Mouse (Mus musculus) myocyte (in vitro differentiated cells): ENCODE measurements around the gene Rad23a. TPM values are rescaled to one million over a fixed set of nuclear protein-coding genes. Genes with fewer than 3 reads are reported as not detected.

ENCODE experiments used
- H3K27me3 ChIP-seq: one replicate; pipeline ENCODE4 v1.6.1; 2011; ENCODE audit not compliant: control insufficient read depth, insufficient read depth, insufficient read length
- H3K36me3 ChIP-seq: one replicate; pipeline ENCODE4 v1.6.1; 2011; ENCODE audit not compliant: control insufficient read depth, insufficient read depth
- H3K4me2 ChIP-seq: one replicate; pipeline ENCODE4 v1.6.1; 2011; ENCODE audit warnings: low read depth, control low read depth
- H3K4me3 ChIP-seq: one replicate; pipeline ENCODE4 v1.5.1; 2011; ENCODE audit warnings: mild to moderate bottlenecking, control low read depth, moderate library complexity
- H3K79me2 ChIP-seq: one replicate; pipeline ENCODE4 v1.6.1; 2011; ENCODE audit not compliant: control insufficient read depth, insufficient read depth
- H3ac ChIP-seq: one replicate; pipeline ENCODE4 v1.6.1; 2011; ENCODE audit not compliant: control insufficient read depth, insufficient read length
- CEBPB ChIP-seq: IDR thresholded peaks from 2 replicates; pipeline ENCODE4 v1.6.1; 2011; ENCODE audit warnings: mild to moderate bottlenecking, moderate library complexity; ENCODE audit not compliant: poor library complexity, insufficient read depth, severe bottlenecking
- E2F4 ChIP-seq: IDR thresholded peaks from one replicate; pipeline ENCODE4 v1.6.1; 2011; ENCODE audit warnings: mild to moderate bottlenecking, control low read depth, moderate library complexity; ENCODE audit not compliant: insufficient read depth
- MAX ChIP-seq: IDR thresholded peaks from one replicate; pipeline ENCODE4 v1.6.1; 2011; ENCODE audit warnings: low read depth, mild to moderate bottlenecking, control low read depth
- MYOD1 ChIP-seq, 3 experiments: IDR thresholded peaks; one replicate each; pipeline ENCODE4 v1.6.1; 2011; ENCODE audit warnings: control low read depth in 2 of 3, low read depth in 2 of 3, mild to moderate bottlenecking in 2 of 3, moderate library complexity in 1 of 3; ENCODE audit not compliant: insufficient read length in 2 of 3, control insufficient read depth in 1 of 3
- MYOG ChIP-seq, 3 experiments: IDR thresholded peaks; one replicate each; pipeline ENCODE4 v1.6.1; 2011; ENCODE audit warnings: control low read depth in 2 of 3, low read depth in 2 of 3, mild to moderate bottlenecking in 2 of 3; ENCODE audit not compliant: insufficient read length in 2 of 3, control insufficient read depth in 1 of 3, insufficient read depth in 1 of 3
- POLR2A ChIP-seq: IDR thresholded peaks from one replicate; pipeline ENCODE4 v1.6.1; 2011; ENCODE audit warnings: low read depth, mild to moderate bottlenecking, control low read depth, moderate library complexity; ENCODE audit not compliant: insufficient read length
- POLR2AphosphoS2 ChIP-seq: IDR thresholded peaks from one replicate; pipeline ENCODE4 v1.6.1; 2011; ENCODE audit warnings: low read depth, control low read depth; ENCODE audit not compliant: insufficient read length
- REST ChIP-seq: IDR thresholded peaks from one replicate; pipeline ENCODE4 v1.6.1; 2011; ENCODE audit warnings: mild to moderate bottlenecking, control low read depth, moderate library complexity; ENCODE audit not compliant: insufficient read depth, insufficient read length
- SRF ChIP-seq: IDR thresholded peaks from one replicate; pipeline ENCODE4 v1.6.1; 2011; ENCODE audit warnings: low read depth; ENCODE audit not compliant: control insufficient read depth, insufficient read length
- TCF12 ChIP-seq: IDR thresholded peaks from one replicate; pipeline ENCODE4 v1.6.1; 2011; ENCODE audit warnings: mild to moderate bottlenecking, control low read depth; ENCODE audit not compliant: poor library complexity, insufficient read depth, severe bottlenecking
- TCF3 ChIP-seq: IDR thresholded peaks from one replicate; pipeline ENCODE4 v1.6.1; 2011; ENCODE audit warnings: low read depth, control low read depth; ENCODE audit not compliant: insufficient read length
- USF1 ChIP-seq: IDR thresholded peaks from one replicate; pipeline ENCODE4 v1.6.1; 2011; ENCODE audit warnings: low read depth, mild to moderate bottlenecking, control low read depth, moderate library complexity
- polyA plus RNA-seq: library from polyadenylated mRNA; unstranded; fragments of >200 nt; fragmentation: generic; extraction: Trizol; gene quantifications from one replicate; pipeline ENCODE4 v1.2.1, GENCODE M21; 2012; ENCODE audit warnings: missing spikeins

The Rad23a gene
- polyA plus RNA-seq, 1 experiment: 139 TPM

DNA sequence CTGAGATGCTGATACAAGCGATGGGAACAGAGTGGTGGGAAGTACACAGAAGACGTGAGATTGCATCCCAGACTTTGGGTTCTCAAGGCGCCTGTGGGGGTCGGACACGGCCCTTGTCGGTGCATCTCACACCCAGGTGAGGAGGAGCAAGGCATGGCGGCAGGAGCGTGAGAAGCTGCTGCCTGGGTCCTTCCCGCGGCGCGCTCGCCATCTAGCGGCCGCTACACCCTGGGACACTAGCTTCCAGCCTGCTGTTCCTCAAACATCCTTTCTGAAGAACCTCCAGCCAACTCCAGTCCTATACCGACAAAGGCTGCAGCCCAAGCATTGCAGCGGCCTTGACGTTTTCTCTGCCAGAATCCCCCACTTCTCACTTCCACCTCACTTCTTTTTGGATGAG lies 16.8 kb downstream of the Rad23a start:
- H3K4me3 ChIP-seq: no peak overlapping the region
- TF ChIP-seq MAX (no peak), POLR2AphosphoS2 (peak; percentile 49)

DNA sequence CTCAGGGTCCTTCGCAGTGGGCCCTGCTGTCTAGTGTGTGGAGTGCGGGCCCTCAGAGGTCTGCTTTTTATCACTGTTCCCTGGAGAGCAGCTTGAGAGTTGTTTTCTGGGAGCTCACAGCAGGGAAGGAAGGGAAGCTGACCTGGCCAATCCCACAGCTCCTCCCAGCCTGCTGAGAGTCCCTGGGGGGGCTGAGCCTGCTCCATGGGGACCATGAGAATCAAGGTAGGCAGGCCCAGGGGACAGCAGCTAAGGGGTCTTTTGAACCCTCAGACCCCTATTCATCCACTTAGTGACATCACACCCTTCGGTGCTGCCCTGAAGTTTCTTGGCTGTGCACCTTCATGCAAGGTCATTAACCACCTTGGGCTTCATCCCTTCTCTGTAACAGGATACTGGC lies 17.7 kb downstream of the Rad23a start, which contains the start of gene Dand5:
TSS of gene Dand5 (minus strand) at position 101 of the 400 bp plus-strand sequence.
- no peaks in the 10 kb centered on the region for H3K27me3 ChIP-seq
- H3K4me3 ChIP-seq: no peak within 1 kb of the TSS
- no peak within 1 kb of the TSS for H3K4me2 ChIP-seq
- H3K79me2 ChIP-seq: no peaks in the 10 kb centered on the region
- TF ChIP-seq REST (no peak), E2F4 (no peak), TCF3 (no peak), SRF (no peak), MYOD1 (IDR thresholded peaks at IDR 0.05; ENCODE audit: control insufficient read depth in 1 of 3, insufficient read length in 2 of 3, low read depth in 2 of 3) (no peak), MAX (no peak), POLR2AphosphoS2 (no peak), TCF12 (no peak)
- H3ac ChIP-seq: no peak within 1 kb of the TSS
- no peaks in the 10 kb centered on the region for H3K36me3 ChIP-seq

More for the DNA sequence above, 16.8 kb downstream of the Rad23a start:
- H3K36me3 ChIP-seq: no peaks in the 10 kb centered on the region
- no peaks in the 10 kb centered on the region for H3K27me3 ChIP-seq
- no peak overlapping the region for H3K4me2 ChIP-seq
- no peaks in the 10 kb centered on the region for H3K79me2 ChIP-seq
- no peak overlapping the region for H3ac ChIP-seq

DNA sequence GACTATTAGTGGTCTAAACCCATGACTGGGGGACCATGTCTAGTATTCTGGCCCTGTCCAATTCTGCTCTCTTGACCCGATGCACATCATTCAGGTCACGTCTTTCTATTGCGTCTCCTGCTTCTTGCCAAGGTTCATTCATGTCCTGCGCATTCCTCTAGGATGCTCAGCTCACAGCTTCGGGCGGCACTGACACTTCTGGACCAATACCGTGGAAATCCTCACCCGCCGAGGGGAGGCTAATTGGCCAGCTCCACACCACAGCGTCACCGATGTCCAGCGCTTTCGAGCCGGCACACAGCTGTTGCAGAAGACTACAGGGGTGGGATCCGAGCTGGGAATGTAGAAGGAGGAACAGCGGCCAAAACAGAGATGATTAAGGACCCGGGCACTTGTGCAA lies 24.3 kb downstream of the Rad23a start:
- H3K36me3 ChIP-seq: no peaks in the 10 kb centered on the region
- no peak overlapping the region for H3K4me3 ChIP-seq
- no peaks in the 10 kb centered on the region for H3K79me2 ChIP-seq
- H3ac ChIP-seq: no peak overlapping the region
- peak overlapping the region; percentile 67 for H3K4me2 ChIP-seq
- no peak for TF ChIP-seq E2F4
- no peak for TF ChIP-seq USF1
- no peak for TF ChIP-seq MYOD1 (IDR thresholded peaks at IDR 0.05; ENCODE audit: control insufficient read depth in 1 of 3, insufficient read length in 2 of 3, low read depth in 2 of 3)
- TF ChIP-seq POLR2A: no peak
- no peak for TF ChIP-seq SRF
- no peak for TF ChIP-seq CEBPB
- TF ChIP-seq MYOG (IDR thresholded peaks at IDR 0.05; ENCODE audit: control insufficient read depth in 1 of 3, insufficient read depth in 1 of 3, insufficient read length in 2 of 3, low read depth in 2 of 3): peak in 1 of 3 experiments; percentile 31
- H3K27me3 ChIP-seq: no peaks in the 10 kb centered on the region

DNA sequence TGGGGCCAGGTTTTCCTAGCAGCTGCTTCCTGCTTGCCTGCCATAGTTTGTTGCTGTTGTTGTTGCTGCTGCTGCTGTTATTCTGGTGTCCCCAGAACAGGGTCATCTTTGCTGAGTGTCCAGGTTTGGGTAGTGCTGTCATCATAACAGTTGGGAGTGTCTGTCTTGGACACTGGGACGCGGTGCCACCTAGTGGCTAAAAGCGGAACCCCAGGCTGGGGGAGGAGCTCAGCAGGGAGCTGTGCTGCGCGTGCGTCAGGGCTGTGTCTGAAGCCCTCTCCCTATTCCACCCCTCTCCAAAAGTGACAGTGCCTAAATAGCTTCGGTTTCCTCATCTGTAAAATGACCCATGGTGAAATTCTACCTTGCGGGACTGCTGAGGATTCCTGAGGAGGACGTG lies 24.9 kb downstream of the Rad23a start:
- Histone ChIP-seq H3K27me3 (no peaks in the 10 kb centered on the region), H3K36me3 (no peaks in the 10 kb centered on the region), H3K4me3 (no peak overlapping the region), H3K79me2 (no peaks in the 10 kb centered on the region), H3K4me2 (peak overlapping the region; percentile 67), H3ac (no peak overlapping the region)
- TF ChIP-seq MYOD1 (IDR thresholded peaks at IDR 0.05; ENCODE audit: control insufficient read depth in 1 of 3, insufficient read length in 2 of 3, low read depth in 2 of 3): peak in 1 of 3 experiments; percentile 65
- TF ChIP-seq POLR2AphosphoS2: peak; percentile 48
- TF ChIP-seq E2F4: no peak

DNA sequence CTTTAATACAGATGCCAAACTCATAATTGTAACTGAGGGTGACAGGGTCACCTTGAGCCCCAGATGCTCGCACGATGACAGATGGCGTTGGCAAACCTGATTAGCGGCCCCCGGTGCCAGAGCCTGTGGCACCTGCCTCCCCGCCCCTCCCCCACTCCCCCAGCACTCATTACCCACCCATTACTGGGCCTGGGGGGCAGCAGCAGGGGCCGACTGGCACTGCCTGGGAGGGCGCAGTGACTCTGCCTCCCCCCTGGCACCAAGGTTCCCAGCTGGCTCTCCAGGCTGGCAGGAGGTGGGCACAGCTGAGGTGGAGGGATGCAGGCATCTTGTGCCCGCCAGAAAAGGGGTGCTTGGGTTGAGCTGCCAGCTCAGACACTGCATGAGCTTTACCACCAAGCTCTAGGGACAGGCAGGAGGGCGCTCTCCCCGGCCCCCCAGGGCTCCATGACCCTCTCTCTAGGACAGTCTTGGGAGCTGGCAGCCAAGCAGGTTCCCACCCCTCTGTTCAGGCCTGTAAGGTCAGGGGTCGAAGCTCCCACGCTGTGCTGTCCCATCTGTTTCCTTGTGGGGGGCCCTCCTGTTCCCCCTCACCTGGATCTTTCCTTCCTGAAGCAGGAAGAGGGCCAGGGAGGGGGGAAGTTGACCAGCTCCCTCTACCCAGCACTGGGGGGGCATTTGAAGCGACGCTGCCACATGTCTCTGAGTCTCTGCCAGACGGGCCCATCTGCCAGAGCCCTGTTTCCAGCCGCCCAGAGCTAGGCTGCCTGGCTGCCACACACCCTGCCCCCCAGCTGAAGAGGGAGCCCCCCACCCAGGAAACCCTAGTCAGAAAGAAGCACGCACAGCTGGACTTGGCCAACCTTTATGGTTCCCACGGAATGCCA lies 25.7 kb downstream of the Rad23a start:
- Histone ChIP-seq H3K36me3 (no peaks in the 10 kb centered on the region), H3ac (no peak overlapping the region), H3K27me3 (no peaks in the 10 kb centered on the region), H3K4me3 (no peak overlapping the region), H3K4me2 (peak overlapping the region; percentile 67), H3K79me2 (no peaks in the 10 kb centered on the region)
- no peak for TF ChIP-seq E2F4
- TF ChIP-seq POLR2A: no peak
- no peak for TF ChIP-seq USF1
- peak in 1 of 3 experiments; percentile 7 for TF ChIP-seq MYOG (IDR thresholded peaks at IDR 0.05; ENCODE audit: control insufficient read depth in 1 of 3, insufficient read depth in 1 of 3, insufficient read length in 2 of 3, low read depth in 2 of 3)
- no peak for TF ChIP-seq SRF
- TF ChIP-seq TCF3: no peak
- no peak for TF ChIP-seq TCF12
